Mouse (Mus musculus) CD4-positive, CD25-positive, alpha-beta regulatory T cell, adult 4 months (primary cell): Measurements from ENCODE around the gene Gm10320. TPM values are rescaled to one million over a fixed set of nuclear protein-coding genes. Genes with fewer than 3 reads are reported as not detected.

ENCODE experiments used
- ATAC-seq: one replicate; pipeline ENCODE4 v1.8.0; 2017
- polyA plus RNA-seq, 2 experiments: library from polyadenylated mRNA; unstranded; fragments of 100-300 nt; shearing (Covaris generic); gene quantifications; one replicate each; pipeline ENCODE4 v1.2.1; 2017

Gm10320 gene
- polyA plus RNA-seq, 2 experiments from 2014 or later: 3.3 TPM; not detected in 1

GRCm38 (mm10) chr13:98502813-98503341 is 11.1 kb upstream of the Gm10320 start:
- ATAC-seq: no peak

- ATAC-seq: no peak
These were observed 10.5 kb upstream of the Gm10320 start for GRCm38 (mm10) chr13:98502236-98502812.

- no peak for ATAC-seq
These were observed 9.5 kb upstream of the Gm10320 start for GRCm38 (mm10) chr13:98501321-98501720.

- no peak for ATAC-seq
These were observed 8.8 kb upstream of the Gm10320 start for GRCm38 (mm10) chr13:98500471-98501125.

- ATAC-seq: no peak
These were observed 6.8 kb upstream of the Gm10320 start for GRCm38 (mm10) chr13:98498561-98498960.

GRCm38 (mm10) chr13:98498080-98498479 is 6.3 kb upstream of the Gm10320 start:
- ATAC-seq: no peak

- no peak for ATAC-seq
These were observed 5.4 kb upstream of the Gm10320 start for GRCm38 (mm10) chr13:98496917-98497870.

GRCm38 (mm10) chr13:98494492-98495064 is 2.8 kb upstream of the Gm10320 start:
- ATAC-seq: no peak

GRCm38 (mm10) chr13:98492569-98493255 is 911 bp upstream of the Gm10320 start:
- ATAC-seq: no peak

- no peak for ATAC-seq
These were observed 5.1 kb downstream of the Gm10320 start for GRCm38 (mm10) chr13:98486726-98487125.

- ATAC-seq: no peak
These were observed 5.6 kb downstream of the Gm10320 start for GRCm38 (mm10) chr13:98486161-98486560.

- ATAC-seq: no peak
These were observed 6.4 kb downstream of the Gm10320 start for GRCm38 (mm10) chr13:98485440-98485839.

GRCm38 (mm10) chr13:98477991-98478390 is 13.8 kb downstream of the Gm10320 start:
- ATAC-seq: no peak

GRCm38 (mm10) chr13:98476839-98477495 is 14.8 kb downstream of the Gm10320 start:
- ATAC-seq: no peak

- ATAC-seq: no peak
These were observed 15.5 kb downstream of the Gm10320 start for GRCm38 (mm10) chr13:98476175-98476838.

GRCm38 (mm10) chr13:98475681-98476080 is 16.1 kb downstream of the Gm10320 start:
- no peak for ATAC-seq

- ATAC-seq: no peak
These were observed 18.8 kb downstream of the Gm10320 start for GRCm38 (mm10) chr13:98473034-98473433.

- no peak for ATAC-seq
These were observed 20.0 kb downstream of the Gm10320 start for GRCm38 (mm10) chr13:98471756-98472155.

GRCm38 (mm10) chr13:98470321-98470720 is 21.5 kb downstream of the Gm10320 start:
- ATAC-seq: no peak

- ATAC-seq: no peak
These were observed 21.9 kb downstream of the Gm10320 start for GRCm38 (mm10) chr13:98469916-98470315.

- no peak for ATAC-seq
These were observed 30.3 kb downstream of the Gm10320 start for GRCm38 (mm10) chr13:98461467-98461866.
